Mouse (Mus musculus) embryonic facial prominence, embryonic 11.5 days (tissue): ENCODE data around the gene Myh3. TPM values are rescaled to one million over a fixed set of nuclear protein-coding genes. Genes with fewer than 3 reads are reported as not detected.

Experiments
- ATAC-seq: fragments of 200-750 bp; cut with Nextera tagmentation; replicated peaks from 2 replicates; pipeline ENCODE4 v1.8.0; 2017; ENCODE audit warnings: low read depth; ENCODE audit not compliant: insufficient number of reproducible peaks, low FRiP score, low TSS enrichment
- DNase-seq: peaks from one replicate; pipeline ENCODE4 v3.0.0-alpha.2; 2015; ENCODE audit warnings: low spot score
- H3K27ac ChIP-seq: fragments of 300-500 bp; sonication (generic); replicated peaks from 2 replicates; pipeline ENCODE4 v1.5.1; 2014; ENCODE audit warnings: mild to moderate bottlenecking, low read depth, low read length, control low read depth
- H3K27me3 ChIP-seq: fragments of 300-500 bp; sonication (generic); 2 replicates; pipeline ENCODE4 v1.6.1; 2014; ENCODE audit warnings: mild to moderate bottlenecking, low read length, moderate library complexity, mixed read lengths; ENCODE audit not compliant: control insufficient read depth, insufficient read depth
- H3K36me3 ChIP-seq: fragments of 300-500 bp; sonication (generic); replicated peaks from 2 replicates; pipeline ENCODE4 v1.6.1; 2014; ENCODE audit warnings: low read depth, mild to moderate bottlenecking, low read length, moderate library complexity, mixed read lengths; ENCODE audit not compliant: control insufficient read depth, insufficient read depth
- H3K4me1 ChIP-seq: fragments of 300-500 bp; sonication (generic); 2 replicates; pipeline ENCODE4 v1.6.1; 2014; ENCODE audit warnings: low read length, mixed read lengths; ENCODE audit not compliant: control insufficient read depth, insufficient read depth
- H3K4me2 ChIP-seq: fragments of 300-500 bp; sonication (generic); 2 replicates; pipeline ENCODE4 v1.6.1; 2014; ENCODE audit warnings: low read depth, mild to moderate bottlenecking, control low read depth, low read length, moderate library complexity
- H3K4me3 ChIP-seq: fragments of 300-500 bp; sonication (generic); 2 replicates; pipeline ENCODE4 v1.5.1; 2014; ENCODE audit warnings: low read depth, low read length, control low read depth
- H3K9ac ChIP-seq: fragments of 300-500 bp; sonication (generic); replicated peaks from 2 replicates; pipeline ENCODE4 v1.6.1; 2014; ENCODE audit warnings: mild to moderate bottlenecking, control low read depth, low read length
- H3K9me3 ChIP-seq: fragments of 300-500 bp; sonication (generic); replicated peaks from 2 replicates; pipeline ENCODE4 v1.6.1; 2016; ENCODE audit warnings: mild to moderate bottlenecking, low read length, inconsistent platforms, mixed read lengths; ENCODE audit not compliant: control insufficient read depth
- WGBS: fragments of 180-500 bp; shearing (Covaris S2); extraction: QIAGEN DNeasy Blood & Tissue Kit; methylation state at CpG from one replicate; pipeline ENCODE4 v1.1.7; 2014; 5-methylcytosine and 5-hydroxymethylcytosine counted together
- polyA plus RNA-seq: library from polyadenylated mRNA; unstranded; fragments of >200 nt; fragmentation: Nextera tagmentation; extraction: Ambion mirVana; gene quantifications from 2 replicates; pipeline ENCODE4 v1.2.1, GENCODE M21; 2014

Gene Myh3
- 3.2 and 6.5 TPM in 2 replicates for polyA plus RNA-seq

GRCm38 (mm10) chr11:67078000-67078399 is at the start of gene Myh3:
Myh3 (plus strand) TSS chr11:67078300.
- DNase-seq (no peak), ATAC-seq (no peak)
- no peak within 1 kb of the TSS for H3K4me2 ChIP-seq
- H3K4me1 ChIP-seq: no peaks in the 10 kb centered on the region; the same call in 1 of the 2 replicates
- no peaks in the 10 kb centered on the region for H3K9me3 ChIP-seq
- no peak within 1 kb of the TSS for H3K27ac ChIP-seq
- no peak within 1 kb of the TSS for H3K9ac ChIP-seq
- H3K36me3 ChIP-seq: no peaks in the 10 kb centered on the region
- WGBS: 80% methylated on average over 5 of the region's 5 CpGs
- no peak within 1 kb of the TSS for H3K4me3 ChIP-seq
- no peaks in the 10 kb centered on the region for H3K27me3 ChIP-seq

GRCm38 (mm10) chr11:67030904-67031602 is 47.0 kb upstream of the Myh3 start:
- Histone ChIP-seq H3K27me3 (no peaks in the 10 kb centered on the region), H3K4me2 (no peak overlapping the region), H3K4me3 (no peak overlapping the region), H3K9me3 (no peaks in the 10 kb centered on the region), H3K4me1 (no peaks in the 10 kb centered on the region), H3K9ac (no peak overlapping the region), H3K36me3 (no peaks in the 10 kb centered on the region), H3K27ac (no peak overlapping the region)
- 55% methylated on average over 16 of the region's 16 CpGs for WGBS
- DNase-seq (no peak), ATAC-seq (no peak)

DNA sequence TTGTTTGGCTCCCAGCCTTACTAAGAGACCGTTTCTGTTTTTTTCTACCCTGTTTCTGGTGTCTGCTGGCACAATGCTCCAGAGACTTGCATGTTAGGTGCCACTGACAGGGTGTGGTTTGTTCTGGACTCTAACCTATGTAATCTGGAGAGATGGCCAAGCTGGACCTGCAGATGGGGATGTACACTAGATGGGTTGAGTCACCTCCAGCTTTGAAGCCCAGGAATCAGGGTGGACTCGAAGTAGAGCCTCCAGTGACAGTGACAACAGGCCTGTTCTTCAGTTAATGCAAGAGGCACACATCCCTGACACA is 46.5 kb upstream of the Myh3 start:
- H3K4me1 ChIP-seq: no peaks in the 10 kb centered on the region
- WGBS: 70% methylated on average over 2 of the region's 2 CpGs
- no peak overlapping the region for H3K4me3 ChIP-seq
- ATAC-seq (no peak), DNase-seq (no peak)
- H3K27ac ChIP-seq: no peak overlapping the region
- H3K36me3 ChIP-seq: no peaks in the 10 kb centered on the region
- no peak overlapping the region for H3K9ac ChIP-seq
- no peaks in the 10 kb centered on the region for H3K9me3 ChIP-seq
- H3K27me3 ChIP-seq: no peaks in the 10 kb centered on the region
- H3K4me2 ChIP-seq: no peak overlapping the region

- H3K27me3 ChIP-seq: no peaks in the 10 kb centered on the region
- ATAC-seq (no peak), DNase-seq (no peak)
- no peaks in the 10 kb centered on the region for H3K9me3 ChIP-seq
- no peak overlapping the region for H3K4me2 ChIP-seq
- no peaks in the 10 kb centered on the region for H3K4me1 ChIP-seq
- WGBS: 77% methylated on average over 4 of the region's 4 CpGs
- no peak overlapping the region for H3K9ac ChIP-seq
- H3K36me3 ChIP-seq: peaks cover 5% of the 10 kb centered on the region; the same call in 1 of the 2 replicates
- no peak overlapping the region for H3K4me3 ChIP-seq
- no peak overlapping the region for H3K27ac ChIP-seq
Measured at GRCm38 (mm10) chr11:67034775-67035485, 43.2 kb upstream of the Myh3 start.

DNA sequence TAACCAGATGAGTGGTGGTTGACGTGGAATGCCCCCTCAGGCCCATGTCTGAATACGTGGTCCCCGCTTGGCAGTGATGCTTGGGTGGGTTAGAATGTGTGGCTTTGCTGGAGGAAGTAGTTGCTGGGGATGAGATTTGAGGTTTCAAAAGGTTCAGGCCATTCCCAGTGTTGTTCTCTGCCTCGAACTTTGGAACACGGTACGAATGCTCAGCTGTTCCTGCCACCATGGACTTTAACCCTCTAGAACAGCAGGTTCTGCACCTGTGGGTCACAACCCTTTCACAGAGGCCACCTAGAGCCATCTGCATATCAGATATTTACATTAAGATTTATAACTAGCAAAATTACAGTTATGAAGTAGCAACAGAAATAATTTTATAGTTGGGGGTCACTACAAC is 41.9 kb upstream of the Myh3 start:
- Histone ChIP-seq H3K36me3 (peaks cover 8% of the 10 kb centered on the region), H3K9ac (no peak overlapping the region), H3K27me3 (no peaks in the 10 kb centered on the region)

GRCm38 (mm10) chr11:67036892-67037291 is 41.2 kb upstream of the Myh3 start:
- Histone ChIP-seq H3K9me3 (no peaks in the 10 kb centered on the region), H3K4me1 (no peaks in the 10 kb centered on the region), H3K9ac (no peak overlapping the region), H3K4me2 (no peak overlapping the region), H3K27me3 (no peaks in the 10 kb centered on the region), H3K36me3 (peaks cover 8% of the 10 kb centered on the region), H3K4me3 (no peak overlapping the region), H3K27ac (no peak overlapping the region)
- ATAC-seq (no peak), DNase-seq (no peak)
- WGBS: 96% methylated on average over 9 of the region's 9 CpGs

More for the DNA sequence above, 41.9 kb upstream of the Myh3 start:
- no peak for DNase-seq
- ATAC-seq: no peak
- Histone ChIP-seq H3K4me1 (no peaks in the 10 kb centered on the region), H3K27ac (no peak overlapping the region), H3K4me3 (no peak overlapping the region), H3K9me3 (no peaks in the 10 kb centered on the region), H3K4me2 (no peak overlapping the region)
- 76% methylated on average over 6 of the region's 6 CpGs for WGBS

DNA sequence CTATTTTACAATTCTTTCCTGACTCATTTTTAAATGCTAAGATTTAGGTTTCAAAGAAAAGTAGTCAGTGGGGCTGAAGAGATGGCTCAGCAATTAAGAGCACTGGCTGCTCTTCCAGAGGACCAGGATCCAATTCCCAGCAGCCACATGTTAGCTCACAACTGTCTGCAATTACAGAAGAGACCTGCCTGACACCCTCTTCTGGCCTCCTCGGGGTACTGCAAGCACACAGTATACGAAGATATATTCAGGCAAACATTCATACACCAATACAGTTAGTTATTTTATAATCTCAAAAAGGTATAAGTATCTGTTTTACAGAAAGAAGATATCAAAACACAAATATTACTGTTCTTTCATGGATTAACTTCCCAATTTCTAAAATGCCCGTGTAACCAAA is 38.3 kb upstream of the Myh3 start:
- Histone ChIP-seq H3K9me3 (no peaks in the 10 kb centered on the region), H3K4me2 (no peak overlapping the region), H3K9ac (no peak overlapping the region), H3K27ac (no peak overlapping the region), H3K4me1 (no peaks in the 10 kb centered on the region), H3K36me3 (peaks cover 8% of the 10 kb centered on the region), H3K27me3 (no peaks in the 10 kb centered on the region), H3K4me3 (no peak overlapping the region)
- DNase-seq (no peak), ATAC-seq (no peak)
- WGBS: 89% methylated on average over 3 of the region's 3 CpGs

- Histone ChIP-seq H3K9ac (no peak overlapping the region), H3K4me2 (no peak overlapping the region), H3K9me3 (no peaks in the 10 kb centered on the region), H3K27me3 (no peaks in the 10 kb centered on the region), H3K4me1 (no peaks in the 10 kb centered on the region), H3K4me3 (no peak overlapping the region), H3K27ac (no peak overlapping the region), H3K36me3 (peaks cover 8% of the 10 kb centered on the region)
- WGBS: 94% methylated on average over 6 of the region's 6 CpGs
- ATAC-seq: no peak
- no peak for DNase-seq
Measured at GRCm38 (mm10) chr11:67040483-67040882, 37.6 kb upstream of the Myh3 start.
